ENCODE assay signal across 10 mouse cellular contexts in genomic region chr9:42672982-42673381, GRCm38 (mm10).
DNase-seq lines count a peak whose midpoint lies in the region; ATAC-seq lines count a peak whose summit lies in the region.
"Had no signal": no experiment of that assay in that cellular context is flagged by ENCODE, and none has a peak within 500 bp of the region (broad histone marks: within the 10 kb centered on the region; RNA-seq: fewer than 3 reads in every experiment).

No protein-coding gene starts in this region.

- H3K4me3 ChIP-seq in kidney, embryonic 14.5 days (ENCODE audit: low read length): no peak overlapping the region
- no peak overlapping the region for H3K4me3 ChIP-seq in embryonic facial prominence, embryonic 10.5 days
- peak overlapping the region; percentile 19; the same call in 1 of the 2 replicates for H3K4me3 ChIP-seq in intestine, embryonic 16.5 days (ENCODE audit: low read length)
- no peak overlapping the region for H3K4me3 ChIP-seq in midbrain, embryonic 12.5 days

- no peak overlapping the region for H3K4me2 ChIP-seq in kidney, embryonic 14.5 days (replicated peaks; ENCODE audit: low read depth, low read length)
- H3K4me2 ChIP-seq in intestine, embryonic 16.5 days (ENCODE audit: low read depth, low read length): peak overlapping the region; percentile 43
- H3K4me2 ChIP-seq in midbrain, embryonic 12.5 days (replicated peaks): no peak overlapping the region

- no peaks in the 10 kb centered on the region for H3K36me3 ChIP-seq in kidney, embryonic 14.5 days (ENCODE audit: control insufficient read depth, insufficient read depth, low read length)
- H3K36me3 ChIP-seq in embryonic facial prominence, embryonic 10.5 days (replicated peaks): no peaks in the 10 kb centered on the region
- no peaks in the 10 kb centered on the region for H3K36me3 ChIP-seq in intestine, embryonic 16.5 days (ENCODE audit: control insufficient read depth, insufficient read depth, low read length)
- H3K36me3 ChIP-seq in midbrain, embryonic 12.5 days: no peaks in the 10 kb centered on the region

- H3K27ac ChIP-seq in kidney, embryonic 14.5 days (ENCODE audit: low read depth, low read length): peak overlapping the region; percentile 92
- peak overlapping the region; percentile 36; the same call in 1 of the 2 replicates for H3K27ac ChIP-seq in embryonic facial prominence, embryonic 10.5 days (replicated peaks)
- H3K27ac ChIP-seq in intestine, embryonic 16.5 days (ENCODE audit: low read length): peak overlapping the region; percentile 91
- peak overlapping the region; percentile 72 for H3K27ac ChIP-seq in midbrain, embryonic 12.5 days (replicated peaks)

- no peaks in the 10 kb centered on the region for H3K9me3 ChIP-seq in kidney, embryonic 14.5 days (ENCODE audit: control insufficient read depth, low read length)
- H3K9me3 ChIP-seq in embryonic facial prominence, embryonic 10.5 days: no peaks in the 10 kb centered on the region
- no peaks in the 10 kb centered on the region for H3K9me3 ChIP-seq in intestine, embryonic 16.5 days (ENCODE audit: control insufficient read depth, low read length)
- H3K9me3 ChIP-seq in midbrain, embryonic 12.5 days: no peaks in the 10 kb centered on the region

- WGBS in kidney, embryonic 14.5 days: 26% methylated on average over 8 of the region's 8 CpGs
- WGBS in embryonic facial prominence, embryonic 10.5 days: 78% methylated on average over 8 of the region's 8 CpGs
- WGBS in intestine, embryonic 16.5 days: 43% methylated on average over 8 of the region's 8 CpGs
- 76% methylated on average over 8 of the region's 8 CpGs for WGBS in midbrain, embryonic 12.5 days

- peak overlapping the region; percentile 42; the same call in 1 of the 2 replicates for H3K9ac ChIP-seq in kidney, embryonic 14.5 days (ENCODE audit: low read depth, low read length)
- H3K9ac ChIP-seq in intestine, embryonic 16.5 days (ENCODE audit: low read depth, low read length): peak overlapping the region; percentile 58
- no peak overlapping the region for H3K9ac ChIP-seq in midbrain, embryonic 12.5 days (replicated peaks)

- H3K27me3 ChIP-seq in kidney, embryonic 14.5 days (ENCODE audit: control insufficient read depth, insufficient read depth, low read length): no peaks in the 10 kb centered on the region
- H3K27me3 ChIP-seq in embryonic facial prominence, embryonic 10.5 days (replicated peaks; ENCODE audit: low read depth, poor library complexity, severe bottlenecking): no peaks in the 10 kb centered on the region; the same call in 1 of the 2 replicates
- no peaks in the 10 kb centered on the region for H3K27me3 ChIP-seq in intestine, embryonic 16.5 days (replicated peaks; ENCODE audit: control insufficient read depth, insufficient read depth, low read length)
- H3K27me3 ChIP-seq in midbrain, embryonic 12.5 days: no peaks in the 10 kb centered on the region

- H3K4me1 ChIP-seq in kidney, embryonic 14.5 days (ENCODE audit: control insufficient read depth, insufficient read depth, low read length): peaks cover 27% of the 10 kb centered on the region
- peaks cover 17% of the 10 kb centered on the region for H3K4me1 ChIP-seq in embryonic facial prominence, embryonic 10.5 days
- peaks cover 9% of the 10 kb centered on the region; the same call in 1 of the 2 replicates for H3K4me1 ChIP-seq in intestine, embryonic 16.5 days (ENCODE audit: control insufficient read depth, insufficient read depth, low read length)
- H3K4me1 ChIP-seq in midbrain, embryonic 12.5 days: peaks cover 29% of the 10 kb centered on the region

- DNase-seq in kidney, adult 11 months: no peak
- DNase-seq in embryonic facial prominence, embryonic 10.5 days (ENCODE audit: low spot score): no peak
- no peak for DNase-seq in adrenal gland, adult (ENCODE audit: inconsistent age in 2 of 2, low spot score in 1 of 2)
- DNase-seq in adipocyte (ENCODE audit: low spot score): no peak
- no peak for DNase-seq in thymus, postnatal 25 days
- DNase-seq: layer of hippocampus, adult 9-11 months had no signal

- ATAC-seq in kidney, embryonic 14.5 days (ENCODE audit: low FRiP score, low TSS enrichment): peak; percentile 61; the same call in 1 of the 2 replicates
- peak; percentile 92 for ATAC-seq in intestine, embryonic 16.5 days
- ATAC-seq in midbrain, embryonic 12.5 days (ENCODE audit: low FRiP score, low read depth): no peak
- ATAC-seq: Patski had no signal

Comparison
In these comparisons a context has a peak if more than half of its experiments do, and no peak if none do; other contexts are left out.
1. H3K27ac ChIP-seq: peak in every context shown above with its lines; median percentile 92 in kidney, embryonic 14.5 days; 91 in intestine, embryonic 16.5 days; 72 in midbrain, embryonic 12.5 days; 36 in embryonic facial prominence, embryonic 10.5 days.